Mouse (Mus musculus): Measurements from ENCODE around the gene Mipep.

DNA sequence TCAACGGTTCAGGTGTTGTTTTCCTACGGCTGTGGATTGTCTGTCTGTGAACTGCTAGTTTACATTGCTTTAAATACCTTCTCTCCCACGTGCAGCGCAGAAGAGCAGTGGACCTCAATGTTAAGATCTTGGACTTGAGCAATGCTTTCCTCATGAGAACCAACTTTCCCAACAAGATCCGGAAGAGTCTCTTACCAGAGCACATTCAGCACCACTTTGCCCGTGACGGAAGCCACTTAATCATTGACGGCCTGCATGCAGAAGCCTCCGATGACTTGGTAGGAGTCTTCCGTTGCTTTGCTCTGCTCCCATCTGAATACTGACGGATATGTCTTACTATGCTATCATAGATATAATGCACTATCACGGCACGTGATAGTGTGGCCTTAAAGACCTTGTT is 17.7 kb downstream of the Mipep start:
- TF ChIP-seq HCFC1 (IDR thresholded peaks at IDR 0.05; ENCODE audit: low read depth, low read length) (no peak), CTCF (IDR thresholded peaks at IDR 0.05 in 2 of 3, conservative IDR thresholded peaks at IDR 0.05 in 1 of 3; ENCODE audit: control insufficient read depth in 1 of 3, insufficient read depth in 1 of 3, low read depth in 2 of 3, low read length in 3 of 3, poor library complexity in 1 of 3, severe bottlenecking in 1 of 3) (no peak), CHD2 (IDR thresholded peaks at IDR 0.05; ENCODE audit: low read length) (no peak), MYB (IDR thresholded peaks at IDR 0.05; ENCODE audit: low read depth, low read length) (no peak), POLR2AphosphoS5 (IDR thresholded peaks at IDR 0.05; ENCODE audit: borderline replicate concordance, low read depth, low read length) (no peak), EP300 (IDR thresholded peaks at IDR 0.05; ENCODE audit: low read depth in 1 of 2, low read length in 2 of 2) (no peak), POLR2A (IDR thresholded peaks at IDR 0.05; ENCODE audit: control insufficient read depth in 1 of 2, insufficient read depth in 1 of 2, low read depth in 1 of 2, low read length in 2 of 2, poor library complexity in 1 of 2) (no peak), GABPA (IDR thresholded peaks at IDR 0.05; ENCODE audit: low read depth, low read length) (no peak), UBTF (IDR thresholded peaks at IDR 0.05; ENCODE audit: borderline replicate concordance, insufficient read depth, low read depth, low read length) (no peak), GATA1 (IDR thresholded peaks at IDR 0.05; ENCODE audit: low read depth, low read length) (no peak), TBP (IDR thresholded peaks at IDR 0.05; ENCODE audit: low read depth, low read length) (no peak), BHLHE40 (IDR thresholded peaks at IDR 0.05; ENCODE audit: borderline replicate concordance, low read depth, low read length) (no peak)

All from MEL (cell line).